Mouse (Mus musculus): ENCODE measurements around the gene Spata31d1c. TPM values are rescaled to one million over a fixed set of nuclear protein-coding genes. Genes with fewer than 3 reads are reported as not detected.

The Spata31d1c gene
- not detected for total RNA-seq (2021)

DNA sequence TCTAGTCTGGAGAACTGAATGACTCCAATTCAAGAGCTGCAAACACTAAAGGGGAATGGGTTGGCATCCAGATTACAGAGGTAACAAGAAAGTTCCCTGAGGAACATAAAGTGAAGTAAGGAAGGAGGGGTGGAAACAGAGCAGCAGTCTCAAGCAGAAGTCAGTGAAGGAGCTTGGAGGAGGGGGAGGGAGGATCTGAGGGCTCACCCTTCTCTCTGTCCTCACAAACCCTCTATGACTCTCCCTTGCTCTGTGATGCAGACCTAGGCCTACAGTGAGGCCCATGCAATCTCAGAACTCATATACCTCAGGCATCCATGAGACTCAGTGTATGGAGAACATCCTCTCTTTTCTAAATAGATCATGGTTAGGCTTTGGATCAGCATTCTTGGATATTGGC is at the start of gene Spata31d1c:
Gene Spata31d1c (plus strand): TSS at position 301 of the 400 bp plus-strand sequence.
- no peak for DNase-seq
- intact Hi-C loops (cut with DNase I), result no loop called here

DNA sequence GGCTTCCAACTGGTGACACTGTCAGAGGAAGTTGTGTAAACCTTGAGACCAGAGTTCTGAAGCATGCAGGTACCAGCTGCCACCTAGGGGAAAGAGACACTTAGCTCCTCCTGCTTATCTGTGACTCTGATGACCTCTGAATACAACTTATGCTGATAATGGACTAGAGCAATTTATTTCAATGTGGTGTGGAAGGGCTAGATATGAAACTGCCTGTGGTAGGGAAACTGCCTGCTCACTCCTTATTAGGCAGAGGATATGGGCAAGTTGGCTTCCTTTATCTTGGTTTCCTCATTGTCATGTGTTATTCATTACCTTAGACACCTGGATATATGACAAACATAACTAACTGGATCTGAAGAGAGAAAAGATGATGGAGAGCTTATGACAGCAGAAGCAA is 44.0 kb upstream of the Spata31d1c start:
- no peak for DNase-seq
- intact Hi-C loops (cut with DNase I), result no loop called here

DNA sequence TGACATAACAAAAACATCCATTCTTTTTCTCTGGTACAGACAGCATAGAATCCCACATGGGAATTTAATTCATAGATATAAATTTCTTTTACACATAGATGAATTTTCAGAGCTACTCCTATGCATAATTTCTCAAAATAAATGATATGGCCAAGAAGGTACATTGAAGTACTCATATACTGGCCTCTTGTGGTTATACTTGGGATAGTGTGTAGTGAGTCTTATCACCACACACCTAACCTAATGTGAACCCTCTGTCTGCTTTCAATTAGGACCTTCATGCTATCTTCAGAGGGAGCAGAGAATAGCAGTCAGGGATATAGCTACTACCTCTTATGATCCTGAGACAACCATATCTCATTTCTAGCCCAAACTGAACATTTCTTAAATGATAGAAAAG is 27.4 kb upstream of the Spata31d1c start:
- DNase-seq, result no peak
- intact Hi-C loops (cut with DNase I), result no loop called here

DNA sequence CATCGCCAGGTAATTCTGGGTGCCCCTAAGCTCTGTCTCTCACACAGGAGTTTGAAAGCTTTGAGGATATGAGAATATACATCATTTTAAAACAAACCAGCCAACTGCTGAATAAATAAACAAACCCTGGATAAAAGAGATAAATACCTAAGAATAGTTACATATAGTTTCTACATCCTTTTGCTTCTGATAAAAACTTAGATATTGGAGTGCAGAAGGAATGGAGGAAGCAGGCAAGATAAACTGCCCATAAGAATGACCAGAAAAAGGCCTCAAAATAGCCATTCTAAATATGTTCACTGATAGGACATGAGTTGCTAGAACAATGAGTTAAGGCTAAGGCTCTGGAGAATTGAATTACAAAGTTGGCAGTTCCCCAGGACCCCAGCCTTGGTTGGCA is 26.1 kb upstream of the Spata31d1c start:
- no peak for DNase-seq
- intact Hi-C loops (cut with DNase I), result no loop called here

DNA sequence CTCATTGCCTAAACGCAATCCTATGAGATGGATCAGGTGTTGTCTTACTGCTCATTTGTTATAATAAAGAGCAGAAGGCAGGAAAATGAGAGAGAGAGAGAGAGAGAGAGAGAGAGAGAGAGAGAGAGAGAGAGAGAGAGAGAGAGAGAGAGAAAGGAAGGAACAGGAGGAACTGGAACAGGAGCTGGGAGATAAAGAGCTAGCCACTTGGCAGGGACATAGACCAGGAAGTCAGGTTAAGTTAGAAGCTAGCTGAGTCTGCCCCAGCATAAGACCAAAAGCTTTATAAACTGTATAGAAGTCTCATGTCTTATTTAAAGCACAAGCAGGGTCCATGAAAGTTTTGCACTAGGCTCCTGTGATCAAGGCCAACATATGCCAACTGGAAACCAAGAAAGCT is 24.9 kb upstream of the Spata31d1c start:
- intact Hi-C loops (cut with DNase I), result no loop called here
- no peak for DNase-seq

DNA sequence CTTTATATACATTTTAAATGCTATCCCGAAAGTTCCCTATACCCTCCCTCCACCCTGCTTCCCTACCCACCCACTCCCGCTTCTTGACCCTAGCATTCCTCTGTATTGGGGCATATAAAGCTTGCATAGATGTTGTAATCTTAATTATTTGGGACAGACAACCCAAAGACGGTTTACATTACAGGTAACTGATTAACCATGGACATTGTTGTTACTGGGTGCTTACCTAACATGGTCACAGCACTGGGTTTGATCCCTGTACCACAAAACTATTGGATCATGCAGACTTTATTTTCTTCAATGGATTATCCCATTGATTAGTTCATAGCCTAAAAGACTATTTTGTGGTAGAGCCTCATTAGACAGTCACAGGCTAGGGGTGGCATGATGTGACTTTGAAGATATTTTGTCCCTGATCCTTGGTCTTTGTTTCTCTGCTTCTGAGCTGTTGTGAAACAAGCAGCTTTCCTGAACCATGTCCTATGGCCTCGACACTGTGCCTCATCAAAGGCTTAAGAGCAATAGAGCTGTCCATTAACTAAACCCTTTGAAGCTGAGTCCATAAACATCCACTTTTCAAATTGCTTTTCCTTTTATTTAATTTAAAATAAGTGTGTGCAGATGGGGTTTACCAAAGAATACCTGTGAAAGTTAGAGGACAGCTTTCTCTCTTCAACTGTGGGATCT is 21.7 kb upstream of the Spata31d1c start:
- no peak for DNase-seq
- intact Hi-C loops (cut with DNase I), result no loop called here

DNA sequence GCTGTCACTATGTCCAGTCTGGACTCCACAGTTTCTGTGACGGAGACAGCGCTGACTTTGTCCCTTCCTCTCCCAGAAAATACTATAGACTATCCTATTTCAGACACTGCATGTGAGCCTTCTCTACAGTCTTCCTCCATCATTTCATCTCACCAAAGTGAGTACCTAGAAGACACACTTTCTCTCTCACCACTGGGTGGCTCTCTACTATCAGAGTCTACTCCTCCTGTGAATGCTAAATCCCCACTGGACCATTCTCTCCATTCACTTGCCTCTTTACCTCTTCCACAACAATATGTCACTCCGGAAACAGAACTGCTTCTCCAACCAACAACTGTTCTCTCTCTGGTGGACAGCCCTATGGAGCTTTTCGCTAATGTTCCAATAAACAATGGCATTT is 2.2 kb downstream of the Spata31d1c start:
- intact Hi-C loops (cut with DNase I), result loop anchor here (2.0 kb wide), 1 partner anchor 92 kb away; no protein-coding TSS in a partner anchor
- DNase-seq, result no peak

DNA sequence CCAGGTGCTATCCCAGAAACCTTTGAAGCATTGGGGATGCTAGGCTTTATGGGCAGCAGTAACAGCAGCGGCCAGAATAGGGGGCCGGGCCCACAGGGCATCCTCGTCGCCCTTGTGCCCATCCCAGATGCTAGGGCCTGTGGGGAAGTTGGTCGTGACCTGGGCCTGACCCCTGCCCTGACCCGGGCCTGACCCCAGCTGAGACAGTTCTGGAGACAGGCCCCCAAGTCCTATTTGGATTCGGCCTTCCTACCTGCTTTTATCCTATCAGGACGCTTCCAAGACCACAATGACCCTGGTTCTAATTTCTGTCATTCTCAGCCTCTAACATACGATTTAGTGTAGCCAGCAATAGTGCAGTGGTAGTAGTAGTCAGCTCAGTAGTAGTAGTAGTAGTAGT is 19.8 kb downstream of the Spata31d1c start, which contains the start of gene Prss47:
Gene Prss47 (minus strand): TSS at position 101 of the 400 bp plus-strand sequence.
- no peak for DNase-seq
- intact Hi-C loops (cut with DNase I), result no loop called here

DNA sequence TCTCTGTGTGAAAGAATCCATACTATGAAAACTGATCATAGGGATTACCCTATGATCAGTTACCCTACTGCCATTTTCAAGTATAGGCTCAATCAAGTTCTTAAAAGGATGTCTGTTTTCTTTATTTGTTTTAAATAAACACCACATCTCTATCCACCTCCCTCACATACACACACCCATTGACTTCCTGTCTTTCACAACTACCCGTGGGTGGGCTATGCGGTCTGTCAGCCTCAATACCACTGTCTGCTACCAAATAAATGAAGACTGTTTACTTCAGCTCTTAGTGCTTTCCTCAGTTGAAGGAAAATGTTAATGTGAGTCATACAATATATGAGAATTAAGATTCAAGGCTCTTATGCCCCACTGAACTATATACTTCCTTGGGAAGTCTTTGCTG is 37.1 kb downstream of the Spata31d1c start:
- intact Hi-C loops (cut with DNase I), result no loop called here
- DNase-seq, result no peak

Other genes starting within 250 kb of the Spata31d1c start
- not detected for gene Cntnap3, start 129.1 kb upstream of the Spata31d1c start, total RNA-seq (2021)
- not detected for gene Spata31, start 115.7 kb upstream of the Spata31d1c start, total RNA-seq (2021)
- gene Prss47, start 19.7 kb downstream of the Spata31d1c start, total RNA-seq (2021), result not detected
- gene Mfsd14b, start 79.9 kb downstream of the Spata31d1c start, total RNA-seq (2021), result 10 to 100 TPM; 18.8 to 19.4 TPM
- not detected for gene Olfr465-ps1, start 105.0 kb downstream of the Spata31d1c start, total RNA-seq (2021)
- gene Olfr466, start 117.2 kb downstream of the Spata31d1c start, total RNA-seq (2021), result not detected
- gene Nlrp4f, start 172.9 kb downstream of the Spata31d1c start, total RNA-seq (2021), result not detected
- not detected for gene Gm10775, start 226.5 kb downstream of the Spata31d1c start, total RNA-seq (2021)
- 10 to 100 TPM; 21.9 to 26.0 TPM for gene Zfp369, start 245.8 kb downstream of the Spata31d1c start, total RNA-seq (2021)

All from heart, postnatal 36 days (tissue).